Mouse (Mus musculus) right cerebral cortex, postnatal 14 days (tissue): Measurements from ENCODE around the gene Creb5.

Source experiments
- DNase-seq: peaks from one replicate; pipeline ENCODE4 v3.0.0; 2022

Gene Creb5

DNA sequence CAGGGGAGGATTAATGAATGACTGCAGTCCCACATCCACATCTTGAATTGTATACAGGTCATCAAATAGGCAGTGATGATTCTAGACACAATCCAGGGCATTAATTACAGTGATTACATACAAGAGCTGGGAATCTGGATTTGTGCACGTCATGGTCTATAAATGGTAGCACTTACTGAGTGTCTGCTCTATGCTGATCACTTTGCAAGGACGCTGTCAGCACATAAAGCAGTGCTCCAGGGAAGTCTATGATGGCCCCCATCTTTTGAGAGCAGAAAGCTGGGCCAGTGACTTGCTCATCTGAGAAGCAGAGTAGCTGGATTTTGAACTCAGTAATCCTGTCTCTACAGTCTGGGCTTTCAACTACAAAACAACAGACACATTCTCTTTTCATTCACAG, 318.1 kb downstream of the Creb5 start:
- DNase-seq: no peak

DNA sequence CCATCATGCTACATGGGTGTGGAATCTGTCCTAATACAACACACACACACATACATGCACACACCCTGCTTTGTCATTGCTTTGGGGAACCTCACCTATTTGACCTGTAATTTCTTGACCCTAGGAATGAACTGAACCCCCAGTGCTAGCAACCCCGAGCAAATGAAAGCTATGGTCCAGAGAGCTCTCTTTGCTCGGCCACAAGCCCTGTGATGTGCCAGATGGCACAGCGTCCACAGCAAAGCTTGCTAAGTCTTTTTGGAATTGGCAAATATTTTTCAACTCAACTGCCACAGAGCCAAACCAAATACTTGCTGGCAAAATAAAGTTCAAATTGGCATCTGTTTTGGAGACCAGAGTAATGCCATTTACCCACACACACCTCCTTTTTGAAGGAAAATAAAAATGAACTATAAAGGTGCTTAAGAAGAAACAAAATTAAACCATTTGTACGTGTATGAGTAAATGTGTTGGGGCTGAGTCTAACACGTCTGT, 324.4 kb downstream of the Creb5 start:
- DNase-seq: no peak

DNA sequence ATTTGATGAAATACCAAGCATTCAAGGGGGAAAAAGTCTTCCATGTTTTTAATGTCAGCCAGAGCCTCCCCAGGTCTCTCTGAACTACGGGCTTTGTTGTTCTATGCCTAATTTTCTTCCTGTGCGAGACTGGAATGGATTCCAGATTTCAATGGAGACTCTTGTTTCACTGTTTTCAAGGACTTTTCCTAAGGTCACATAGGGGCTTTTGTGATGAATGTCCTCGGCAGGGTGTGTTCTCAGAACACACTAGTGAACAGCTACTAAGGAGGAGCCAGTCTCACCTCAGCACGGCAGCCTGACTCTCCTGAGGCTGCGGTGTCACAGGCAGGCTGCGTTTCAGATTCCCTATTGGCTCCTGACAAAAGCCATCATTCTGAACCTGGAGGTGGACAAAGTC, 325.6 kb downstream of the Creb5 start:
- DNase-seq: no peak

DNA sequence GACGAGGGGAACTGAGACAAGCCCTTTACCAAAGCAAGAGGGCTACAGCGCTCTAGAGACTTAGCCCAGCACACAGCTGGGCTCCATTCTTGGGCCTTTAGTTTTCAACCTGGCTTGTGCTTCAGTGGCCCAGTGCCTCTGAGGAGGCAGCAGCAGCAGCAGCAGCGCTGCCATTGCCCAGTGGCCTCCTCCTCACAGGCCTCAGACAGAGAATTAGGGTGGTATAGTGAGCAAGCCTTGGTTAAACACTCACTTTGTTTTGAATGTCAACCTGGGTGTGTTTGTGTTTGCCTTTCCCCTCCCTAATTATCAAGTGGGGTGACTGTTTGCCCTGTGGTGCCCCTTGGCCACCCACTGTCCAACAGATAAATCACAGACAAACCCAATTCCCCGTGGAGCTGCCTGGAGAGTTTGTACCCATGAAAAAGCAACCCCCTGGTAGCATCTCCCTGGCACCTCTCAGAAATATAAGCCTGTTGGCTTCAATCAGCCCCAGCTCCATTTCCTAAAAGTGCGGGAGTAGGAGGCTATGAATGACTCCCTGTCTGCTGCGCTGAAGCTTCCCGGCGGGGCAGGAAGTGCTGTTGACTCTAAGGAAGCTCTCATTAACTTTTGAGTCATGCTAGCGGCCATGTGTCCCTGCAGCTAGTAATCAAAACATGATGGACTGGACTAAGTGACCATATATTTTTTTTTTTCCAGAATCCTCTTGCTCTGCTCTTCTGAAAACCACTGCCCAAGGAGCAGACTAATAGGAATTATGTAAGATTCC, 328.6 kb downstream of the Creb5 start:
- no peak for DNase-seq

DNA sequence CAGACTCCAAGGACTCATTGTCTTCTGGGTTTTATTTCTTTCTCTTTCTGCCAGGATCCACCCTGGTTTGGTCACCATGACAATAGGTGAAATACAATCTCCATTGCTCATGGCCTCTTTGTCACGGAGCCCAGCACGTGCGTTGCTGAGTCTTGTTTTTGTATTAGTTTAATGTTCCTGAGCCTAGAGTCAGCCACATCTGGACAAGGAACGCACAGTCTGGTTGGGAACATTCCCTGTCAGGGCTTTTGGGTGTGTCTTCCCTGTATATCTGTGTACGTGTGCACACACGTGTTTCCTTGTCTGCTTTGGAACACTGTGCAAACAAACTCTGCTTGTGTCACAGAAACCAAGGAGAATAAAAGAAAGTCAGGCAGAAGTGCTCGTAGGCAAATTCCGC, 331.1 kb downstream of the Creb5 start:
- DNase-seq: no peak

DNA sequence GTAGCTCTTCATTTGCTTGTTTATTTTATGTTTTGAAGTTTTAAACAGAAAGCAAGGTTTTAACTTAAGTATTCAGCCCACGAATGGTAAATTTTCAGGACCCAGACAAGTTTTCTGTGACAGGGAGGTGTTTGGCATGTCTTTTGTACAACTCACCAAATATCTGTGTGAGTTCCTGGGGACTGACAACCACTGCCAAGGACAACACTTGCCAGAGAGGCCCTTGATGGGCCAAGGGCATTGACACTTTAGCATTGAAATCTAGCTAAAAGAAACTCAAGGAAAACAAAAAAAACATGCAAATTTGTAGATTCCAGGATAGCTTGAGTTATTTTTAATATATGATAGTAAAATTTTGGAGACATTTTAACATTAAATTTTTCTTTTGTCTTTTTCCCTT, 332.6 kb downstream of the Creb5 start:
- DNase-seq: no peak

DNA sequence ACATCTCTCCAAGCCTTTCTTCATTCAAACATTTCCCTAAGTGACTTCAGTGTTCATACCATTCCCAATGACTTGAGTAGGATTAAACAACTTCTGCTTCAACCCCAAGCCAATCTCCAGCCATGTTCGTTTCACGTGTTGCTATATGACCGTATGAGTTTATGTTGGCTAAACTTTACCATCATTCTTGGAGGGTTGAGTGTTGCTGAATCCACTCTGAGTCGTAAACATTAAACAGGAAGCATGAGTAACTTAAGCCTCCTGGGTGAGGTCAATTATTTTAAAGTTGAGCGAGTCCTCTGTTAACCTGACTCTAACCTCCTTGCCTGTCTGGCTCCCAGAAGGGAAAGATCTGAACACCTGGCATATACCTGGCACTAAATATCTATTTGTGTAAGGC, 334.2 kb downstream of the Creb5 start:
- no peak for DNase-seq

DNA sequence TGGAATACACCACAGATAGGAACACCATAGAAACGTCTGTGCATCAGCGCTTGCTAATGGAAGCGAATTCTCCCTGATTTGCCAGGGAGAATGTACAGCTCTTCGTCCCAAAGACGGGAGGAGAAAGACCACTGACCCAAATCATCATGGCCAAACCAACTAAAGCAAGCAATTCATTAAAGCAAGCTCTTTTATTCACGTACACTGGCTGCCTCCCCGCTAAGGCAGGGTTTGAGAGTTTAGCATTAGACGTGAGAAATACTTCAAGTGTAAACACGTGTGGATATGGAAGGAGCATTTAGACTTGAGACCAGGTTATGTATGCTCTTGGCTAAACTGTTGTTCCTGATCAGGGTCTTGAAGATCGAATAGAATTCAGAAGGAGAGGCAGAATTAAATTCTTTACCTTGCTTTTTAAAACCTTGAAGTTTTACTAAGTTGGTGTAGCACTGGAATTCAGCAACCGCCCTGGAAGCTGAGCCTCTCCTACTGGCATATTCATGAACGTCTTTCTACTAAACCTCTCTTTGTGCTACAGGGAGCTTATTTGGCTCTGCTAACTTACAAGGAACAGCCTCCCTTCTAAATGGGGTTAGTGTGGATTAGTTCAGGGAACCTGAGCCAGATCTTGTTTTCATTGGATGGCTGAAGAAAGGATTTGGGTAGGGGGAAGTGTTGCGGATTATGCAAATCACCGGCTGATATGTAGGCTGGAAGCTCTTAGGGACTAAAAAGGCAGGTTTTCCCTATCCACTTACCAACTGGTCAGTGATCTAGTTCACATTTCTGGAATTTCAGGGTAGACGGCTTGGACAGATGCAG, 337.6 kb downstream of the Creb5 start:
- no peak for DNase-seq

DNA sequence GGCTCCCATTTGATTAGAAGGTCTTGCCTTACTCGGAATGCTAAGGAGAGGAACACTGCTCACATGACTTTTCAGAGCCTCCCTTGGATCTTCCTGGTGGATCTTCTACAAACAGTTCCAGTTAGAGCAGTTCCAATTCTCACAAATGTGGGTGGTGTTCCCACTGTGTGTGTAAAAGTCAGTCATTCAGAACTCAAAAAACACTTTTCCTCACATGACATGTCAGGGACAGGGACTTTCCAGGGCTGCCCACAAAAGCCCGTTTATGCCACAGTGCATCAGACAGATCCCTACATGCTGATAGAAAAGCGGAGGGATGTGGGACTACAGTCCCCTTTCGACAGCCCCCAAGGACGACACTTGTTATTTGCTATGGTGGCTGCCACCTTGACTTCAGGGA, 339.0 kb downstream of the Creb5 start:
- DNase-seq: no peak

DNA sequence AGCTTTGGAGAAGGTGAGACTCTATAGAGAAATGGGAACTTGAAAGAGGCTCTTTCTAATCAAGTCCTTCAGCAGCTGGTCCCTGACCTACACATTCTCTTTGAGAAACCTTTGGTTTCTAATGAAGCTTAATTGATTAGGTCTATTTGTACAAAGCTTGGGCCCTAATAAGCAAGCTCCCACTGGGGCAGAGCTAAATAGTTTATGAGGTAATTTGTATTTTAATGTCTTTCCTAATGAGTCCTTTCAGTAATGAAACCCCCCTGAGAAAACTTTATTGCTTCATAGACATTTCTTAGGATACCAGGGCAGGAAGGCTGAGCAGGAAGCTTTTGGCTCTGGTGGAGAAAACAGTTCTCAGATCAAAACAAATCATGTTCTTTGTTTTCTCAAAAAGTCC, 341.6 kb downstream of the Creb5 start:
- no peak for DNase-seq

DNA sequence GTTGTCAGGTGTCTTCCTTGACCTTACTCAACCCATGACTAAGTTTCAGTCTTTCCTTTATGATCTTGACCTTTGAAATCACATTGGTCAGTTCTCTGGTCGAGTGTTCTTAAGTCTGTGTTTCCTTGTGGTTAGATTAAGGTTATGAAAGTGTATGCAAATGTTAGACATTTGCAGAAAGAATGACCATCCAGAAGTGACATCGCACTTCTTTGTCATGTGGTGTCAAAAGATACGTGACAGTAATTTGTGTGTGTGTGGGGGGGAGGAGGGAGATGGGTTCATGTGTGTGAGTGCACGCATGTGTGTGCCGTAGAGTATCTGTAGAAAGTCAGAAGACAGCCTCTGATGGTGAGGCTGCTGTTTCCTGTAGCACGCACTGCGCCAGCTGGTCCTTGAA, 348.4 kb downstream of the Creb5 start:
- DNase-seq: no peak

DNA sequence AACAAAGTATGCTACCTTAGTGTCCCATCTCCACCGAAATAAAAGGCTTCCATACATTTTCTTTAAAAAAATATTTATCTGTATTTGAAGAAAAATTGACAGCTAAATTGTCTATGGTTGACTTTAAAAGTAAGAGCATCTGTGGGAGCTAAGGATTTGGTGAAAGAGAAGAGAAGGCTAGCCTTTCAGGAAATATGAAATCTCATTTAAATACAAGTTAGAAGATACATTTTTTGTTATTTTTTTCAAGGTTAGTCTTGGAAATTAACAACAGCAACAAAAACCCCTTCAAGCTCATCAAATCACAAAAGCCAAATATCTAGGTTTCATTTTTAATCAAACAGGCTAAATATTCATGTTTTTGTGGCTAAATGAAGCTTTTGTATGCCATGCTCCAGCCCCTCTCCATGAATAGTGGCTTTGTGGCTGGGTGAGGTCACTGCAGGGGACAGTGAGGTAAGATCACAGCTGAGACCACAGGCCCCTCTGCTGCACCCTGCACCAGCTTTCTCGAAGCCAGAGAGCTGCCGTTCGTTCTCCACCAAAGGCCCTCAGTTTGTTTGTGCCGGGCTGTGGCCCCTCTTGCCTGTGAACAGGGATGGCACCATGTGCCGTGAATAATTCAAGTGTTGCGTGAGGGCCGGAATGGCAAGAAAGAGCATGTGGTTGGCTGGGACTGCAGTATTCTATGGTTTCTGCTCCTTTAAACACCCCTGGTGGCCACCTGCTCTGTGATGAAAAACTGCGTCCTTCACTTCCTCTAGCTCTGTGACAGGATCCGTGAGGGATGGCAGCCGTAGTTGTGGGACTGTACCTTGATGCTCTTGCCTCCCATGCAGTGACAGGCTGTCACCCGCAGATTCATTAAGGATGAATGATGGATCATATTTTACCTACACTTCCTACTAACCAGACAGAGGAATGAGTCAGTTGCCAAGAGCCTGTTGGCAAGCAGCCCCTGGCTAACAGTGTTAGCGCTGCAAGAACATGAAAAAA, 350.6 kb downstream of the Creb5 start:
- no peak for DNase-seq

DNA sequence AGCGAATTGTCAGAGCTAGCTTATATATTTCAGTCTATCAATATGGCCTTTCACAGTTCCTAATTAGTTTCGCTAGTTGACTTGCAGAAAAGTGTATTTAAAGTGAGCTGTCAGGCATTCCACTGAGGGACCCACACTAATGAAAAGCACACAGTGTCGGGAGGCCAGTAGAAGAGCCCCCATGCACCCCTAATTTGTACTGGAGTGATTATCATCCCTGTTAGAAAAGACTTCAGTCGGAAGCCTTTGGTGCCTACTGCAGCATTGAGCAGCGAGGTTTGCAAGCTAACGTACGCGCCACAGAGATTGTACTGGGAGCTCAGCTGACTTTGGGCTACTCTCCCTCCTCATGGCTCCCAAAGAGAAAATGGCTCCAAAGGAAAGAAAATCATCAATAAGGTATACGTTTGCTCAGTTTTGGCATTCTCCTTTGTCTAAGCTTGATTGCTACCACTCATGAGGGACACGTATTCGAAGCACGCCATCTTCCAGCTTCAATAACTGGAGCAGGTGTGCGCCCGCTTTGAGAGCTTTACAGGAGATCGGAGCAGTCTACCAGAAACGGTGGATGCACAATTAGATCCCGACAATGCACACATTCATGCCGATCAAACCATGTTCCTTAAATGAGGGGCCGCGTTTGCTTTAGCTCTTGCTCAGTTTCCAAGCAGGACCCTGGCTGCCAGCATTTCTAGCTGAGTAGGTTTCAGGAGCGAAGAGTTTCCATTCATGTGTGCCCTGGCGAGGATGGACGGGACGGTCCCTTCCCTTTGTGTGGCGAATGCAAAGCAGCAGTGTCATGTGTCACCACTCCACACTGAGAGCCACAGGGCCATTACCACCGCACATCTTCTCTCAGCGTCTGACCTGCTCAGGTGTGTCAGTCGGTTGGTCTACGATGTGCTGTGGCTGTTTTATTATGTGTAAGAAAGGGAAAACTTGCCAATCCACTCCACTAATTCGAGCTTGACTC, 354.8 kb downstream of the Creb5 start:
- no peak for DNase-seq

DNA sequence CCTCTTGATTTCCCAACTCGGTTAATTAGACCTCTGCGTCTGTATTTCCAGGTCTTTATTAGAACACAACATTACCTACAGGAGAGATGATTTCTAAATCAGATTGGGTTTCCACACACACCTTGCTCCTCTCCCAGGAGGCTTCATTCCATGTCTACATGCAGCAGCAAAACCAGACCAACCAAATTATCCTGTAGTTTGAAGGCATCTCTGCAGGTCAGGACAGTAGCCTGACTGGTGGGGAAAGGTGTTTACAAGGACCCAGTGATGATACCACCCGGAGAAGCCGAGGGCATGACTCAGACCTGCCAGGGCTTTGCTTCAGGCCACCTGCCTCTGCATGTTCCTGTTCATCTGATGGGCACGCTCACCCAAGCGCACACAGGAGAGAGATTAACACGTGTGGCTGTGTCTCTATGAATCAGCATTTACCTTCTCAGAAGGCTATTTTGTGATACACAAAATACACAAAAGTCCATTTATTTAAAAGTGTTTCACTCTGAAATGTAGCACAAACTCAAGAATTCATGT, 355.8 kb downstream of the Creb5 start:
- no peak for DNase-seq

DNA sequence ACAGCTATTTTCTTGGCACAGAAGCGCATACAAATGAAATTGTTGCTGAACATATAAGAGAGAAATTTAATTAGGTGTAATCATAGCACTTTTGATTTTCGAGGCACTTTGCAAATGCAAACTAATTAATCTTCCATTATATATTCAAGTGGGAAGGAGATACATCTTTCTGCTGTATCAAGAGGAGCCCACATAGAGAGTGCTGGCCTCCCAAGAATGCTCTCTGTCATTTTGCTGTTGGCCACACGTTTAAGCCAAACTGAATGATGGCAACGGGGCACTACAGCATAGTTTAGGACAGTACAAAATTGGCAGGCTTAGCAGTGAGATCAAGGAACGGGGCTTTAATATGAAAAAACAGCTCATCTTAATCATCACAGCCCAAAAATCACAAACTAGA, 356.4 kb downstream of the Creb5 start:
- DNase-seq: no peak

DNA sequence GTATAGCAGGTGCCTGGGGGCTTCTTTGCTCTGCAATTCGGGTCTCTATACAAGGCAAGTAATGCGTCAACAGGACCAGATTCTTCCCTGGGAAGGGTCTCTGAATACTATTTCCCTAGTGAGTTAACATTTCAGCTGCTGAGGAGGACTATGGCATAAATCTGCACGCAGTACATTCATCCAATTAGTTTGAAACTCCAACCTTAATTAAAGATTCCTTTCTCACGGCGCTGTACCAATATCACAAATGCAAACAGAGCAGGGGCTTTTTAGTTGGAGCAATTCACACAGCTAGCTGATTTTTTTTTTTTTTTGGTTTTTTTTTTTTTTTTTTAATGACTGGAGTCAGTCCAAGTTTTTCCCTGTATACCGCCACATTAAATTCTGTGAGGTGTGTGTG, 357.0 kb downstream of the Creb5 start:
- DNase-seq: no peak

DNA sequence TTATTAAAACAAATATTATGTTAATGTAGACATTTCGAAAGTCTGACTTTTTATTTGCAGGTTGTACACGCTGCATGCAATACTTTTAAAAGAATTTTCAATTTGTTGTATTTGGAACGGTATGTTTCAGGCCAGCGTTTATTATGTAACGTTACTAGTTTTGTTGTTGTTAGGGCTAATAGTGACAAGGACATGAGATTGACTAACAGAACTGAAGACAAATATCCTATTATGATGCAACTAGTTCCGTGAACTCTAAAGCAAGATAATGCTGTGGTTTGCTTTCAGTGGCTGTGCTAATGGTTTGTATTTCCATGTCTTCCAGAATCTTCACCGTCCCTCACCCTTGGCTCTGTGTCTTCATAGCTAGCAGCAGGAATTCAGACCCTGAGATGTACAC, 357.9 kb downstream of the Creb5 start:
- DNase-seq: no peak

DNA sequence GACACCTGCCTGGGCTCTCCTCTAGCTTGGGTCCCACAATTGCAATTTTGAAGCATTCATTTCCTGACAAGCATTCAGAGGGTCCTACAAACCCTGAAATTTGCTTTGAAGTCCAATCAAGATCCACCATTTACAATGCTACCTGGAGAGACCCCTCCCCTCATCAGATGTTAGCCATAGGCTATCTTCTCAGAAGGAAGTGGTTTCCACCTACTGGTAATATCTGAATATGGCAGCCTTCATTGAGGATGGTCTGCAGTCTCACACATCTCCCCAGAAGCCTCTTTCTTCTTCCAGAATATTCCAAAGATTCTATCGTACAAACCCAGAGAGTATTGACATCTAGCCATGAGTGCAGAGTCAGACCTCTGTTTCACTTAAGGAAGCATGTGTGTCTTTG, 362.7 kb downstream of the Creb5 start:
- DNase-seq: no peak

DNA sequence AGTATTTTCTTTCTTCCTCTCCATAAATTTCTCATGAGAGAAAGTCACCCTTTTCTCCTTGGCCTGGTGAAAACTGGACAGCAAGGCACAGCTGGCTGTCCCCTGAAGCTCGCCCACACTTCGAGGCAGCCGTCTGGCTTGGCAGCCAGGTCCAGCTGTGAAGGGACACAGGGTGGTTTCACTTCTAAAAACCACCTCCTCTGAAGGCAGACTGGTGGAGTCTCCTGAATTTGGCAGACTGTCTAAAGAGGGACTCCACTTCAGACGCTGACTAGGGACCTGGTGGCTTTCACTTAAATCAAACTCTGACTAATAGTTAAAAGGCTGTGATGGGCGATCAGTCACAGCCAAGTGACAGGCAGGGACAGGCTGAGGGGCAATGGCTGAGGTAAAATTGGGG, 365.6 kb downstream of the Creb5 start:
- DNase-seq: no peak

DNA sequence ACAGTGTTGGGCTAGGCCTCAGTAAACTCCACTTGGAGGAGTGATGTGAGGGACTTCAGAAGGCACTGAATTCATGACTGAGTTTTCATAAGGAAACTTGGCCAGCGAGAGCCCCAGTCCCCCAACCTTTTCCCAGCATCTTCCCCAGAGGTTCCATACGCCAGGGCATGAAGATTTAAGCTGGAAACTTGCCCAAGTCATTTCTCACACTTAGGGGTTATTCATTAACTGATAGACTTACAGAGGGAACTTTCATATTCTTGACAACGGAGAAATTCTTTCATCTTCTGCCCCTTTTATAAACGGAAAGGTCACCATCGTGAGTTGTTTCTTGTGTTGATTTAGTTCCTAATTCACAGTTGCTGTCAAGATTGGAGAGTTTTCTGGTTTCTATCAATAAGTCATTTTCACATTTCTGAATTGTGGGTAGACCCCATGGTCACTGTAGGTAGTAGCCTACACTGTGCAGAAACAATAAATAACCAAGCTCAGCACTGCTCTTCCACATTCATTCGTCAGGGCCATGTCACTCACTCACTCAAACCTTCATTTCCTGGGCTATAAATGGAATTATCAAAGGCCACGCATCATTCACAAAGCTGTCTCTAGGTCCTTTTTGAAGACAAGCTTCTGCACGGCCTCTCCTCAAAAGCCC, 366.8 kb downstream of the Creb5 start:
- DNase-seq: no peak

DNA sequence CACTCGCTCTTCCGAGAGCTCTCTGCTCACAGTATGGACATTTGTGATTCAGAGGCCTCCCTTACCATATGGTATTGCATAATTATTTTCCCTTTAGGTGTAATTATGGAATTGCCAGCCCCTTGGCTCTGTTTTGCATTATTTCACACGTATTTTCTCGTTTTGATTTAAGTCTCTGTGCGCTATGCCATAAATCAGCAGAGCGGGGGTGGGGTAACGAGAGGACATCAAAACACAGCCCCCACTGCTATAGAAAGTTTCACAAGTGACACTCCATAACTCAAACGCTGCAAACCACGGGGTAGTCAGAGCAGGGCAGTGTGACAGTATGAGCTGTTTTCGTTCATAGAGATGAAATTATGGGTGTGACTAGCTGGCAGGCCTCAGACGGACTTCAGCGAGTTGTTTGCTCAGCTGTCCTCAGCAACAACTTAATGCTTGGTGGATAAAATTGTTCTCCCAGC, 367.3 kb downstream of the Creb5 start:
- no peak for DNase-seq
